Mouse (Mus musculus): ENCODE measurements at regions not wholly inside any gene's neighbourhood (a gene's known extent, or its start where the extent isn't known, plus 50 kb on each side); places are given as distances from the start of the nearest gene placed in this dataset.

GRCm38 (mm10) chr5:64479315-64479714, 323.2 kb downstream of the Tbc1d1 start:
- no peak for TF ChIP-seq CTCF (IDR thresholded peaks at IDR 0.05; ENCODE audit: extremely low read depth, insufficient read depth, low read length)
- TF ChIP-seq POLR2A (IDR thresholded peaks at IDR 0.05; ENCODE audit: extremely low read depth, insufficient read depth, low read length) = no peak
